Mouse (Mus musculus) myocyte (in vitro differentiated cells): ENCODE results near the gene Cdkn2aipnl. TPM values are rescaled to one million over a fixed set of nuclear protein-coding genes. Genes with fewer than 3 reads are reported as not detected.

ENCODE experiments used
- H3K27me3 ChIP-seq: one replicate; pipeline ENCODE4 v1.6.1; 2011; ENCODE audit not compliant: control insufficient read depth, insufficient read depth, insufficient read length
- H3K36me3 ChIP-seq: one replicate; pipeline ENCODE4 v1.6.1; 2011; ENCODE audit not compliant: control insufficient read depth, insufficient read depth
- H3K4me2 ChIP-seq: one replicate; pipeline ENCODE4 v1.6.1; 2011; ENCODE audit warnings: low read depth, control low read depth
- H3K4me3 ChIP-seq: one replicate; pipeline ENCODE4 v1.5.1; 2011; ENCODE audit warnings: mild to moderate bottlenecking, control low read depth, moderate library complexity
- H3K79me2 ChIP-seq: one replicate; pipeline ENCODE4 v1.6.1; 2011; ENCODE audit not compliant: control insufficient read depth, insufficient read depth
- H3ac ChIP-seq: one replicate; pipeline ENCODE4 v1.6.1; 2011; ENCODE audit not compliant: control insufficient read depth, insufficient read length
- CEBPB ChIP-seq: IDR thresholded peaks from 2 replicates; pipeline ENCODE4 v1.6.1; 2011; ENCODE audit warnings: mild to moderate bottlenecking, moderate library complexity; ENCODE audit not compliant: poor library complexity, insufficient read depth, severe bottlenecking
- E2F4 ChIP-seq: IDR thresholded peaks from one replicate; pipeline ENCODE4 v1.6.1; 2011; ENCODE audit warnings: mild to moderate bottlenecking, control low read depth, moderate library complexity; ENCODE audit not compliant: insufficient read depth
- MAX ChIP-seq: IDR thresholded peaks from one replicate; pipeline ENCODE4 v1.6.1; 2011; ENCODE audit warnings: low read depth, mild to moderate bottlenecking, control low read depth
- MYOD1 ChIP-seq, 3 experiments: IDR thresholded peaks; one replicate each; pipeline ENCODE4 v1.6.1; 2011; ENCODE audit warnings: control low read depth in 2 of 3, low read depth in 2 of 3, mild to moderate bottlenecking in 2 of 3, moderate library complexity in 1 of 3; ENCODE audit not compliant: insufficient read length in 2 of 3, control insufficient read depth in 1 of 3
- MYOG ChIP-seq, 3 experiments: IDR thresholded peaks; one replicate each; pipeline ENCODE4 v1.6.1; 2011; ENCODE audit warnings: control low read depth in 2 of 3, low read depth in 2 of 3, mild to moderate bottlenecking in 2 of 3; ENCODE audit not compliant: insufficient read length in 2 of 3, control insufficient read depth in 1 of 3, insufficient read depth in 1 of 3
- POLR2A ChIP-seq: IDR thresholded peaks from one replicate; pipeline ENCODE4 v1.6.1; 2011; ENCODE audit warnings: low read depth, mild to moderate bottlenecking, control low read depth, moderate library complexity; ENCODE audit not compliant: insufficient read length
- POLR2AphosphoS2 ChIP-seq: IDR thresholded peaks from one replicate; pipeline ENCODE4 v1.6.1; 2011; ENCODE audit warnings: low read depth, control low read depth; ENCODE audit not compliant: insufficient read length
- REST ChIP-seq: IDR thresholded peaks from one replicate; pipeline ENCODE4 v1.6.1; 2011; ENCODE audit warnings: mild to moderate bottlenecking, control low read depth, moderate library complexity; ENCODE audit not compliant: insufficient read depth, insufficient read length
- SRF ChIP-seq: IDR thresholded peaks from one replicate; pipeline ENCODE4 v1.6.1; 2011; ENCODE audit warnings: low read depth; ENCODE audit not compliant: control insufficient read depth, insufficient read length
- TCF12 ChIP-seq: IDR thresholded peaks from one replicate; pipeline ENCODE4 v1.6.1; 2011; ENCODE audit warnings: mild to moderate bottlenecking, control low read depth; ENCODE audit not compliant: poor library complexity, insufficient read depth, severe bottlenecking
- TCF3 ChIP-seq: IDR thresholded peaks from one replicate; pipeline ENCODE4 v1.6.1; 2011; ENCODE audit warnings: low read depth, control low read depth; ENCODE audit not compliant: insufficient read length
- USF1 ChIP-seq: IDR thresholded peaks from one replicate; pipeline ENCODE4 v1.6.1; 2011; ENCODE audit warnings: low read depth, mild to moderate bottlenecking, control low read depth, moderate library complexity
- polyA plus RNA-seq: library from polyadenylated mRNA; unstranded; fragments of >200 nt; fragmentation: generic; extraction: Trizol; gene quantifications from one replicate; pipeline ENCODE4 v1.2.1, GENCODE M21; 2012; ENCODE audit warnings: missing spikeins

The Cdkn2aipnl gene
- polyA plus RNA-seq, 1 experiment, result 31.8 TPM

GRCm38 (mm10) chr11:51934230-51934629 is 33.2 kb upstream of the Cdkn2aipnl start:
- TF ChIP-seq CEBPB (no peak), TCF3 (no peak), SRF (no peak), MYOG (IDR thresholded peaks at IDR 0.05; ENCODE audit: control insufficient read depth in 1 of 3, insufficient read depth in 1 of 3, insufficient read length in 2 of 3, low read depth in 2 of 3) (no peak), POLR2AphosphoS2 (no peak), USF1 (no peak), MAX (no peak), TCF12 (no peak), POLR2A (no peak), MYOD1 (IDR thresholded peaks at IDR 0.05; ENCODE audit: control insufficient read depth in 1 of 3, insufficient read length in 2 of 3, low read depth in 2 of 3) (no peak), REST (no peak), E2F4 (no peak)
- no peaks in the 10 kb centered on the region for H3K79me2 ChIP-seq
- no peaks in the 10 kb centered on the region for H3K27me3 ChIP-seq
- H3K4me3 ChIP-seq, result no peak overlapping the region
- no peak overlapping the region for H3K4me2 ChIP-seq
- no peaks in the 10 kb centered on the region for H3K36me3 ChIP-seq
- no peak overlapping the region for H3ac ChIP-seq

GRCm38 (mm10) chr11:51935636-51936434 is 31.6 kb upstream of the Cdkn2aipnl start:
- Histone ChIP-seq H3K4me3 (no peak overlapping the region), H3K27me3 (no peaks in the 10 kb centered on the region), H3K4me2 (no peak overlapping the region), H3K79me2 (no peaks in the 10 kb centered on the region), H3ac (no peak overlapping the region), H3K36me3 (no peaks in the 10 kb centered on the region)
- TF ChIP-seq USF1, result no peak
- no peak for TF ChIP-seq MAX
- TF ChIP-seq MYOG (IDR thresholded peaks at IDR 0.05; ENCODE audit: control insufficient read depth in 1 of 3, insufficient read depth in 1 of 3, insufficient read length in 2 of 3, low read depth in 2 of 3), result no peak
- no peak for TF ChIP-seq E2F4
- no peak for TF ChIP-seq SRF
- TF ChIP-seq CEBPB, result no peak
- TF ChIP-seq MYOD1 (IDR thresholded peaks at IDR 0.05; ENCODE audit: control insufficient read depth in 1 of 3, insufficient read length in 2 of 3, low read depth in 2 of 3), result no peak
- TF ChIP-seq POLR2A, result no peak
- TF ChIP-seq TCF3, result no peak

DNA sequence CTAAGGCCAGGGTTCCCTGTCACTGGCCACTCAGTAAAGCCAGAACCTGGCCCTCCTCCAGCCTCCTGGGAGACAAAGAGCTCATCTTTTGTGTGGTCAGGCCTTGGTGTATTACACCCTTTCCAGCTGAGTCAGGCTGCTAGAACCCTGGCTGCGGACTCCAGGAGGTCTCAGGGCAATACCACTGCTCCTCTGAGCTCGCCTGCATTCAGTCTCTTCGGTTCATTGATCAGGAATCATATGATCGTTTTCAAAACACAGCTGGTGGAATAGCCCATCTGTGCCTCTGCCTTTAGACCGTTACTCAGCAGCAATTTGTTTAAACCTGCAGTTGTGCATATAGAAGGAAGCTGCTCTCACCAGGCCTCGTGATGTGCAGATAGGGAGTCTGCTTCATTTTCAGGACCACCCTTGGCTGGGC is 30.1 kb upstream of the Cdkn2aipnl start:
- Histone ChIP-seq H3K27me3 (no peaks in the 10 kb centered on the region), H3ac (no peak overlapping the region), H3K4me2 (no peak overlapping the region), H3K79me2 (no peaks in the 10 kb centered on the region), H3K36me3 (no peaks in the 10 kb centered on the region), H3K4me3 (no peak overlapping the region)
- TF ChIP-seq TCF3 (no peak), POLR2A (no peak), MYOG (IDR thresholded peaks at IDR 0.05; ENCODE audit: control insufficient read depth in 1 of 3, insufficient read depth in 1 of 3, insufficient read length in 2 of 3, low read depth in 2 of 3) (no peak), MAX (no peak), POLR2AphosphoS2 (no peak), TCF12 (no peak), SRF (no peak), CEBPB (no peak), REST (no peak), USF1 (no peak), MYOD1 (IDR thresholded peaks at IDR 0.05; ENCODE audit: control insufficient read depth in 1 of 3, insufficient read length in 2 of 3, low read depth in 2 of 3) (no peak), E2F4 (no peak)

GRCm38 (mm10) chr11:51938817-51939589 is 28.5 kb upstream of the Cdkn2aipnl start:
- no peaks in the 10 kb centered on the region for H3K36me3 ChIP-seq
- H3K4me3 ChIP-seq, result no peak overlapping the region
- H3K79me2 ChIP-seq, result no peaks in the 10 kb centered on the region
- H3K27me3 ChIP-seq, result no peaks in the 10 kb centered on the region
- H3ac ChIP-seq, result no peak overlapping the region
- TF ChIP-seq REST (no peak), MYOG (IDR thresholded peaks at IDR 0.05; ENCODE audit: control insufficient read depth in 1 of 3, insufficient read depth in 1 of 3, insufficient read length in 2 of 3, low read depth in 2 of 3) (no peak), POLR2A (no peak), POLR2AphosphoS2 (no peak), MYOD1 (IDR thresholded peaks at IDR 0.05; ENCODE audit: control insufficient read depth in 1 of 3, insufficient read length in 2 of 3, low read depth in 2 of 3) (no peak), SRF (no peak), E2F4 (no peak), TCF12 (no peak), TCF3 (no peak), USF1 (no peak), MAX (no peak)
- H3K4me2 ChIP-seq, result no peak overlapping the region
